Mouse (Mus musculus) heart, postnatal 0 days (tissue): Measurements from ENCODE around the gene Slco1a6. TPM values are rescaled to one million over a fixed set of nuclear protein-coding genes. Genes with fewer than 3 reads are reported as not detected.

Experiments
- ATAC-seq: fragments of 200-750 bp; cut with Nextera tagmentation; 2 replicates; pipeline ENCODE4 v1.8.0; 2017; ENCODE audit warnings: low read depth, moderate number of reproducible peaks, moderate library complexity; ENCODE audit not compliant: insufficient read depth
- DNase-seq: peaks from one replicate; pipeline ENCODE4 v3.0.0-alpha.2; 2016; ENCODE audit warnings: low spot score
- H3K27ac ChIP-seq: fragments of 300-500 bp; sonication (generic); 2 replicates; pipeline ENCODE4 v1.5.1; 2014; ENCODE audit warnings: low read depth, mild to moderate bottlenecking
- H3K27me3 ChIP-seq: fragments of 300-500 bp; sonication (generic); 2 replicates; pipeline ENCODE4 v1.6.1; 2014; ENCODE audit warnings: low read length, mixed read lengths; ENCODE audit not compliant: control insufficient read depth, insufficient read depth
- H3K36me3 ChIP-seq: fragments of 300-500 bp; sonication (generic); replicated peaks from 2 replicates; pipeline ENCODE4 v1.6.1; 2014; ENCODE audit warnings: low read length, mixed read lengths; ENCODE audit not compliant: control insufficient read depth, insufficient read depth
- H3K4me1 ChIP-seq: fragments of 300-500 bp; sonication (generic); 2 replicates; pipeline ENCODE4 v1.6.1; 2014; ENCODE audit warnings: antibody characterized with exemption; ENCODE audit not compliant: control insufficient read depth, insufficient read depth
- H3K4me2 ChIP-seq: fragments of 300-500 bp; sonication (generic); 2 replicates; pipeline ENCODE4 v1.6.1; 2014; ENCODE audit warnings: low read depth, mild to moderate bottlenecking, low read length, moderate library complexity
- H3K4me3 ChIP-seq: fragments of 300-500 bp; sonication (generic); 2 replicates; pipeline ENCODE4 v1.5.1; 2014; ENCODE audit warnings: low read depth, low read length
- H3K9ac ChIP-seq: fragments of 300-500 bp; sonication (generic); replicated peaks from 2 replicates; pipeline ENCODE4 v1.6.1; 2014; ENCODE audit warnings: low read depth, low read length, mixed read lengths
- H3K9me3 ChIP-seq: fragments of 300-500 bp; sonication (generic); replicated peaks from 2 replicates; pipeline ENCODE4 v1.6.1; 2016; ENCODE audit warnings: low read length; ENCODE audit not compliant: control insufficient read depth
- CTCF ChIP-seq: IDR thresholded peaks from 2 replicates; pipeline ENCODE4 v1.5.1; 2016; ENCODE audit warnings: antibody characterized with exemption, control low read depth, low read depth
- EP300 ChIP-seq: IDR thresholded peaks from 2 replicates; pipeline ENCODE4 v1.6.1; 2016; ENCODE audit warnings: antibody characterized with exemption, low read depth
- WGBS: fragments of 180-500 bp; shearing (Covaris S2); extraction: QIAGEN DNeasy Blood & Tissue Kit; methylation state at CpG from one replicate; pipeline ENCODE4 v1.1.7; 2014; 5-methylcytosine and 5-hydroxymethylcytosine counted together
- polyA plus RNA-seq: library from polyadenylated mRNA; unstranded; fragments of >200 nt; fragmentation: Nextera tagmentation; extraction: Ambion mirVana; gene quantifications from 2 replicates; pipeline ENCODE4 v1.2.1, GENCODE M21; 2015
- total RNA-seq: library from RNA; depleted of rRNA; stranded (reverse); fragments of >200 nt; gene quantifications from 2 replicates; pipeline ENCODE4 v1.2.3, GENCODE M21; 2014; ENCODE audit warnings: low replicate concordance

The Slco1a6 gene
- total and polyA plus RNA-seq, 2 experiments from 2014 or later, result not detected

DNA sequence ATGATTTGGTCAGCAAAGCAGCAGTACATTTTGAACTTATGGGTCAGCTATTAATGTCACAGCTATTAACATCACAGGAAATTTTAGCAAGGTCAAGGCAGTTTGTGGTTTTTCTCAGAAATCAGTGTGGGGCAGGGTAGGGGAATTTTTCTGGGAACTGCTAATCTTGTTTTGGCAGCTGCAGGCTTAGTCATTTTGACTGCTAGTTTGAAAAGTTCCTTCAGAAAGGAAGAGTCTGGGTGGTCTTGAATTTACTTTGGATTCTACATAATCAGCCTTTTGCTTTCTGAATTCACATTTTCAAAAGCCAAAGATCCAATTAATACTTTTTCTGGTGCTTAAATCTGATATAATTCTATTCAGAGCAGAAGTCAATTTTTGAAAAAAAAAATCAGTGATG lies 1.4 kb upstream of the Slco1a6 start:
- Histone ChIP-seq H3K9ac (no peak overlapping the region), H3K27ac (no peak overlapping the region), H3K4me1 (no peaks in the 10 kb centered on the region), H3K4me2 (no peak overlapping the region), H3K4me3 (no peak overlapping the region), H3K27me3 (no peaks in the 10 kb centered on the region), H3K36me3 (no peaks in the 10 kb centered on the region), H3K9me3 (no peaks in the 10 kb centered on the region)
- ATAC-seq (no peak), DNase-seq (no peak)
- TF ChIP-seq EP300 (no peak), CTCF (no peak)

GRCm38 (mm10) chr6:142200524-142200923 lies 7.8 kb downstream of the Slco1a6 start:
- ATAC-seq, result no peak
- TF ChIP-seq EP300 (no peak), CTCF (no peak)

GRCm38 (mm10) chr6:142194245-142194644 lies 14.1 kb downstream of the Slco1a6 start:
- Histone ChIP-seq H3K27ac (no peak overlapping the region), H3K36me3 (no peaks in the 10 kb centered on the region), H3K4me2 (no peak overlapping the region), H3K4me1 (no peaks in the 10 kb centered on the region), H3K9ac (no peak overlapping the region), H3K27me3 (no peaks in the 10 kb centered on the region), H3K9me3 (0 out of 2 replicates have a peak, but pooled peaks cover 5% of the 10 kb centered on the region), H3K4me3 (no peak overlapping the region)
- ATAC-seq, result no peak
- WGBS, result 76% methylated on average over 8 of the region's 8 CpGs
- no peak for DNase-seq
- no peak for TF ChIP-seq CTCF
- no peak for TF ChIP-seq EP300

More at GRCm38 (mm10) chr6:142200524-142200923, 7.8 kb downstream of the Slco1a6 start:
- H3K4me1 ChIP-seq, result no peaks in the 10 kb centered on the region
- no peaks in the 10 kb centered on the region for H3K9me3 ChIP-seq
- H3K27me3 ChIP-seq, result no peaks in the 10 kb centered on the region
- no peaks in the 10 kb centered on the region for H3K36me3 ChIP-seq
- H3K27ac ChIP-seq, result no peak overlapping the region
- H3K9ac ChIP-seq, result no peak overlapping the region
- H3K4me3 ChIP-seq, result no peak overlapping the region
- DNase-seq, result no peak
- no peak overlapping the region for H3K4me2 ChIP-seq

- Histone ChIP-seq H3K4me2 (no peak overlapping the region), H3K36me3 (no peaks in the 10 kb centered on the region), H3K27ac (no peak overlapping the region), H3K9ac (no peak overlapping the region), H3K9me3 (0 out of 2 replicates have a peak, but pooled peaks cover 5% of the 10 kb centered on the region), H3K4me1 (no peaks in the 10 kb centered on the region), H3K27me3 (no peaks in the 10 kb centered on the region), H3K4me3 (no peak overlapping the region)
- WGBS, result 52% methylated on average over 1 of the region's 1 CpGs
- ATAC-seq (no peak), DNase-seq (no peak)
- TF ChIP-seq CTCF (no peak), EP300 (no peak)
These were observed 16.4 kb downstream of the Slco1a6 start for GRCm38 (mm10) chr6:142191962-142192361.

GRCm38 (mm10) chr6:142187426-142187825 lies 20.9 kb downstream of the Slco1a6 start:
- WGBS, result 82% methylated on average over 3 of the region's 3 CpGs
- H3K36me3 ChIP-seq, result no peaks in the 10 kb centered on the region

GRCm38 (mm10) chr6:142185868-142186415 lies 22.4 kb downstream of the Slco1a6 start:
- Histone ChIP-seq H3K4me1 (no peaks in the 10 kb centered on the region), H3K36me3 (no peaks in the 10 kb centered on the region), H3K27ac (no peak overlapping the region), H3K4me3 (no peak overlapping the region), H3K4me2 (no peak overlapping the region), H3K9me3 (no peaks in the 10 kb centered on the region), H3K9ac (no peak overlapping the region), H3K27me3 (no peaks in the 10 kb centered on the region)
- 72% methylated on average over 2 of the region's 2 CpGs for WGBS
- TF ChIP-seq EP300 (no peak), CTCF (no peak)
- ATAC-seq, result no peak
- no peak for DNase-seq

More at GRCm38 (mm10) chr6:142187426-142187825, 20.9 kb downstream of the Slco1a6 start:
- TF ChIP-seq CTCF (no peak), EP300 (no peak)
- Histone ChIP-seq H3K4me3 (no peak overlapping the region), H3K4me1 (no peaks in the 10 kb centered on the region), H3K27me3 (no peaks in the 10 kb centered on the region), H3K9ac (no peak overlapping the region), H3K9me3 (no peaks in the 10 kb centered on the region), H3K4me2 (no peak overlapping the region), H3K27ac (no peak overlapping the region)
- DNase-seq, result no peak
- ATAC-seq, result no peak
